In the genomic region with DNA sequence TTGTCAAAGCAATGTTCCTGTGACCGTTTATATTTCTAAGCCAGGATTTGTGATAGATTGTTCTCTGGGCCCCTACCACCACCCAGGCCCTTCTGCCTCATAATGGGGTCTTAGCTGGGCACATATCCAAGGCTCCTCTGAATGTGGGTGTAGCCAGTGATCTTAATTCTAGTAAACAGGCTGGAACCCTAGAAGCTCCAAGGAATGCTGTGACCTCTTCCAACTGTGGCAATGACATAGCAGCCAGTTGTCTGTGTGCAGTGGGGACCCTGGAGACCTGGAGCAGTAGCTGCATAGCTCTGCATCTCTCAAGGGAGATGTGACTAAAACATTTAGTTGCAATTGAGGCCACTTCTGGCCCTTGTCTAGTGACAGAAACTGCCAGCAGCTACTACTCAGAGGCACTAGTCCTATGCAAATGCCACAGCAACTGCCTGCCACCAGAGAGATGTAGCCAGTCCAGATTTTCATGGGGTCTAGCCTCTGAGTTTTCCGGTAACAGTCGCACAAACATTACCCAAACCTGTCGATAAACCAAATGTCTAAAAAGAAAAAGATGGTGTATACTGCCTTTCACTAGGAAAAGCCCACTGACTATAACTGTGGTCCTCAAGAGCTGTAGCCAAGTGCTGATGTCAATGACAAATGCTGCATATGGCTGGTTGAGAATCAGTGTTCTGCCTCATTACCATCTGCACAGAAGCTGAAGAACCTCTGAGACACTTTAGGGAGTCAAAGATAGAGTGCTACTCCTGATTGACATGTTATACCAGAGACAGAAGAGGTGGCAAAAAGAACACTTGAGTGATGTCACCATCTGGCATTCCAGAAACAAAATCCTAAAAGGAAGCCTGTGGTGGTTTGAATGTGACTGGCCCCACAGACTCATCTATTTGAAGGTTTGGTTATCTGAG, we compare ENCODE assay signal across 1 mouse cellular context.
A peak's percentile ranks its signal among the peaks of the same experiment; 100 is the strongest.
TF ChIP-seq lines count a peak whose summit lies in the region.

No protein-coding gene starts in this region.

TF ChIP-seq in CH12.LX, 34 proteins besides CTCF, POLR2A, EP300 and RAD21 (continued from another document):
- TF ChIP-seq ELF1 (IDR thresholded peaks at IDR 0.05; ENCODE audit: low read depth, low read length): no peak
- TF ChIP-seq CHD1 (IDR thresholded peaks at IDR 0.05; ENCODE audit: low read depth, low read length): 0 out of 2 replicates have a peak, but pooled peaks have one; percentile 32
- no peak for TF ChIP-seq MAZ (IDR thresholded peaks at IDR 0.05; ENCODE audit: low read depth, low read length)
- no peak for TF ChIP-seq NELFE (IDR thresholded peaks at IDR 0.05; ENCODE audit: low read depth, low read length)
- no peak for TF ChIP-seq ZC3H11A (IDR thresholded peaks at IDR 0.05; ENCODE audit: low read depth, low read length)
- TF ChIP-seq USF1 (IDR thresholded peaks at IDR 0.05; ENCODE audit: low read depth, low read length): no peak
